Mouse (Mus musculus) heart, adult 9 months (tissue): ENCODE measurements around the gene Rasl11b.
A peak's percentile ranks its signal among the peaks of the same experiment; 100 is the strongest.

Source experiments
- DNase-seq, 2 experiments: peaks; one replicate each; pipeline ENCODE4 v3.0.0; 2022; ENCODE audit warnings: low spot score in 2 of 2

Gene Rasl11b

GRCm38 (mm10) chr5:74208438-74208837 lies 13.4 kb downstream of the Rasl11b start:
- DNase-seq: no peak

- DNase-seq: no peak
These were observed 14.6 kb downstream of the Rasl11b start for GRCm38 (mm10) chr5:74209640-74210039.

GRCm38 (mm10) chr5:74211346-74211745 lies 16.3 kb downstream of the Rasl11b start:
- DNase-seq: no peak

GRCm38 (mm10) chr5:74214501-74215110 lies 19.5 kb downstream of the Rasl11b start:
- DNase-seq: no peak

GRCm38 (mm10) chr5:74215125-74215524 lies 20.0 kb downstream of the Rasl11b start:
- DNase-seq: no peak

- no peak for DNase-seq
These were observed 23.4 kb downstream of the Rasl11b start for GRCm38 (mm10) chr5:74218524-74218923.

- no peak for DNase-seq
These were observed 27.5 kb downstream of the Rasl11b start for GRCm38 (mm10) chr5:74222626-74223025.

- DNase-seq: no peak
These were observed 29.4 kb downstream of the Rasl11b start for GRCm38 (mm10) chr5:74224480-74224879.

GRCm38 (mm10) chr5:74226183-74226582 lies 31.1 kb downstream of the Rasl11b start:
- no peak for DNase-seq

- no peak for DNase-seq
These were observed 32.3 kb downstream of the Rasl11b start for GRCm38 (mm10) chr5:74227352-74227751.

GRCm38 (mm10) chr5:74228938-74229337 lies 33.9 kb downstream of the Rasl11b start:
- no peak for DNase-seq

- no peak for DNase-seq
These were observed 34.8 kb downstream of the Rasl11b start for GRCm38 (mm10) chr5:74229775-74230413.

- no peak for DNase-seq
These were observed 35.4 kb downstream of the Rasl11b start for GRCm38 (mm10) chr5:74230525-74230924.

GRCm38 (mm10) chr5:74233808-74234207 lies 38.7 kb downstream of the Rasl11b start:
- no peak for DNase-seq

GRCm38 (mm10) chr5:74239369-74239768 lies 44.3 kb downstream of the Rasl11b start:
- DNase-seq: no peak

GRCm38 (mm10) chr5:74240298-74240697 lies 45.2 kb downstream of the Rasl11b start:
- no peak for DNase-seq

GRCm38 (mm10) chr5:74240926-74241680 lies 46.0 kb downstream of the Rasl11b start:
- DNase-seq: no peak

GRCm38 (mm10) chr5:74242654-74243053 lies 47.6 kb downstream of the Rasl11b start:
- DNase-seq: no peak

GRCm38 (mm10) chr5:74244406-74245019 lies 49.4 kb downstream of the Rasl11b start:
- DNase-seq: no peak

- DNase-seq: peak in 1 of 2 experiments; percentile 25
These were observed 50.6 kb downstream of the Rasl11b start for GRCm38 (mm10) chr5:74245641-74246145.

- DNase-seq: no peak
These were observed 51.4 kb downstream of the Rasl11b start for GRCm38 (mm10) chr5:74246453-74246852.

GRCm38 (mm10) chr5:74246971-74247370 lies 51.9 kb downstream of the Rasl11b start:
- no peak for DNase-seq
